Mouse (Mus musculus): ENCODE data around the gene Fbln2. TPM values are rescaled to one million over a fixed set of nuclear protein-coding genes. Genes with fewer than 3 reads are reported as not detected.
"Not testable (repeated sequence)": the region's sequence is repeated elsewhere in the genome, so short reads cannot be mapped to it uniquely, and the experiment has no call there.

Gene Fbln2
- 10 to 100 TPM in 1 of 2 experiments, 1 to 10 TPM in 1; 8.1 to 10.8 TPM for total RNA-seq (2021)
- long read RNA-seq, experiment 1, full-length matches to known transcripts: 5 of 7 reads
- long read RNA-seq, experiment 1, partial matches to known transcripts: 2 of 7 reads
- long read RNA-seq, experiment 1, other reads (novel, unspliced or antisense): 0 of 7 reads
- long read RNA-seq, experiment 2, full-length matches to known transcripts: 2 of 3 reads
- long read RNA-seq, experiment 2, partial matches to known transcripts: 0 of 3 reads
- long read RNA-seq, experiment 2, other reads (novel, unspliced or antisense): 1 of 3 reads

DNA sequence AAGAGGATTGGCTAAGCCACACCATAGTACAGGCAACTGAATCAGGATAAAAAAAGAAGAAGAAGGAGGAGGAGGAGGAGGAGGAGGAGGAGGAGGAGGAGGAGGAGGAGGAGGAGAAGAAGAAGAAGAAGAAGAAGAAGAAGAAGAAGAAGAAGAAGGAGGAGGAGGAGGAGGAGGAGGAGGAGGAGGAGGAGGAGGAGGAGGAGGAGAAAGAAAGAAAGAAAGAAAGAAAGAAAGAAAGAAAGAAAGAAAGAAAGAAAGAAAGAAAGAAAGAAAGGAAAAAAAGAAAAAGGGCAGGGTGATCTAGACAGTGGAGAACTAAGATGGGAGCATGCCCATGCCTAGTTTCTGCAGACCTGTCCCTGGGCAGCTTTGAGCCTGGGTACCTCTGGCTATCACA is at the start of gene Fbln2:
Gene Fbln2 (plus strand): TSS at position 301 of the 400 bp plus-strand sequence.
- DNase-seq (ENCODE audit: low spot score in 2 of 2): not testable (repeated sequence)
- Histone ChIP-seq H3K27ac (peak within 1 kb of the TSS; percentile 18; the same call in 1 of the 2 replicates), H3K4me3 (peak within 1 kb of the TSS; percentile 47)

DNA sequence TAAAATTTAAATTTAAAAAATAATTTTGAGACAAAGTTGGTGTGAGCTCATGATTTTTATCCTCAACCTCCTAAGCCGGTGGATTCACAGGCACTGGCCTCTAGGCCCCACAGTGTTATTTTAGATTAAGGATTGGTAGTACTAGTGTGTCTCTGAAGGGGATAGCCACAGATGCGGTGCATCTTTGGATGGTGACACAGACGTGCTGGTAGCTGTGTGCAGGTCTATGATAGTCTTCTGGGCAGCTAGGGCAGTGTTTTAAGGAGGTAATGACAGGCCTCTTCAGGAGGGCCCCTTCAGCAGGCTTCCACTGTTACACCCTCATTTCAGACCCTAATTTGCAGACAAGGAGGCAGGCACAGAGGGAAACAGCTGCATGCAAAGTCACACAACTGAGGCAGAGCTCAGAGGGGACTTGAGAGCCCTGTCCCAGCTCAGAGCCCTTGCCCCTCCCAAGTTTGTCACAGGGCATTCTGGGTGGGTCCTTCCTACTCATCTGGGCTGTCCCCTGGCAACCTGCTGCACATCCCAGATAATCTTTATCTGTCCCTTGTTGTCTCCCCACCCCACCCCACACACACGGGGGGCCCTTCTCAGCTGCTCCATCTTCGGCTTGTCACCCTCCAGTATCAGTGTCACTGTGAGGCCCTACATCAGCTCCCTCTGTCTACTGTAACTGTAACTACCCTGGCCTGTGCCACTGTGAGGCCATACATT is 48.9 kb upstream of the Fbln2 start:
- no peak for DNase-seq (ENCODE audit: low spot score in 2 of 2)
- H3K27ac ChIP-seq: no peak overlapping the region
- H3K4me3 ChIP-seq: no peak overlapping the region
- no peak for TF ChIP-seq CTCF (conservative IDR thresholded peaks at IDR 0.05)

DNA sequence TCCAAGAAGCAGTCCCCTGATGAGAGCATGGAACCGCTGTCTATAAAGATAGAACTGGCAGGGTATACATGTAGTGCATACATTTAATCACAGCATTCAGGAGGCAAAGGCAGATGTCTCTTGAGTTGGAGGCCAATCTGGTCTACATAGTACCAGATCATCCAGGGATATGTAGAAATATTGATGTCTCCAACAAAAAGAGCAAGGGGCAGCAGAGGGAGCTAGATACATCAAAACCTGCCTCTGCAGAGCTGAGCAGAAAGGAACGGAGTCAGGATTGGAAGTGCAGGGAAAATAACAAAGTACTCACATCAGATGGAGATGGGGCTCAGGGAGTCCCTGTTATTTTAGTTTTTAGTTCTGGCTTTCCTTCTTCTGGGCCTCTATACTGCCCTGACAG is 47.7 kb upstream of the Fbln2 start:
- Histone ChIP-seq H3K27ac (peak overlapping the region; percentile 11; the same call in 1 of the 2 replicates), H3K4me3 (no peak overlapping the region)
- peak; percentile 44 for TF ChIP-seq CTCF (conservative IDR thresholded peaks at IDR 0.05)
- no peak for DNase-seq (ENCODE audit: low spot score in 2 of 2)

DNA sequence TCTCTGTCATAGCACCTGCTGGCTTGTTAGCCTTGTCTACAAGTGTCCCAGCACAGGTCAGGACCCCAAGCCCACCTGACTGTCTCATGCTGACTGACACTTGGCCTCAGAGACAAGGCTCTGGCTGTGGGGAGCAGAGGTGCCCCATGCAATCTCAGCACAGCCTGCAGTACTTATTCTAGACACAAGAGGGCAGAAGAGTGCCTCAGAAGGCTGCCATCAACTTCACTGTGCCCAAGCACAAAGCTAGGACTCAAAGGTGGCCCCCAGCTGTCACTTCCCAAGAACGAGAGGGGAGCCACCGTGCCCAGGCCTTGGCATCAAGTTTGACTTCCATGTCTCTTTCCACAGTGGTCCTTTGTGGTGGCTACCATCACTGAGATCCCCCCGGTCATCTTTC is 47.0 kb upstream of the Fbln2 start:
- Histone ChIP-seq H3K4me3 (no peak overlapping the region), H3K27ac (peak overlapping the region; percentile 11; the same call in 1 of the 2 replicates)
- peak; percentile 98 for TF ChIP-seq CTCF (conservative IDR thresholded peaks at IDR 0.05)
- DNase-seq (ENCODE audit: low spot score in 2 of 2): peak in 1 of 2 experiments; percentile 86

DNA sequence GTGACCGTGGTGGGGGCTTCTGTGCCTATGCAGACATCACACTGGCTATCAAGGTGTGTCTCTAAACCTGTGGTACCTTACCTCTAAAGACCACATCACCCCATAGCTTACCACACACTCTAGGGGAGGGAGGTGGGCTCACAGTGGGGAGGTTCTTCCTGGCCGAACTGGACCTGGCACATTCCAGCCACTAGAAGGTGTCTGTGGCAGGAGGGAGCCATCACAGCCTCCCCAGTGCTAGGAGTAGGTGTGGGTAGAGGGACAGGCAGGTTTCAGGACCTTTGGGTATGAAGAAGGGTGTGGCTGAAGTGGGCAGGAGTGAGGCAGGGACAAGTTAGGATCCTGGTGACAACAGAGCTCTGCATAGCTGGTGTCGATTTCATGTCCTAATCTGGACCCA is 44.4 kb upstream of the Fbln2 start:
- Histone ChIP-seq H3K4me3 (no peak overlapping the region), H3K27ac (no peak overlapping the region)
- TF ChIP-seq CTCF (conservative IDR thresholded peaks at IDR 0.05): no peak
- DNase-seq (ENCODE audit: low spot score in 2 of 2): no peak

DNA sequence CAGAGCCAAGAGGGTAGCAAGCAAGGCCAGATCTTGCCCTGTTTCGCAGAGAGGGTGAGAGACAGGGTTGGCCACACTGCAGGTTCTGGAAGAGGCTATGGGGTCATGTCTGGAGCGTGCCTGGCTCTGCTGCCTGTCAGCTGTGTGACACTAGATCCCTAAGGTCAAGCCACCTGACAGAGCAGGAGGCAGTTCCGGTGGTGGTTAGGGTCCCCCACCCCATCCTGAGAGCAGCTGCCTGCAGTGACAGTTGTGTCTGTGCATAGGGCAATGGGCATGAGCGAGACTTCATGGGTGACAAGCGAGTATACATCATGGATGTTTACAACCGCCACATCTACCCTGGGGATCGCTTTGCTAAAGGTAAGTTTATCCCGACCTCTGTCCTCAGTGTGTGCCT is 43.1 kb upstream of the Fbln2 start:
- Histone ChIP-seq H3K4me3 (no peak overlapping the region), H3K27ac (no peak overlapping the region)
- no peak for DNase-seq (ENCODE audit: low spot score in 2 of 2)
- no peak for TF ChIP-seq CTCF (conservative IDR thresholded peaks at IDR 0.05)

DNA sequence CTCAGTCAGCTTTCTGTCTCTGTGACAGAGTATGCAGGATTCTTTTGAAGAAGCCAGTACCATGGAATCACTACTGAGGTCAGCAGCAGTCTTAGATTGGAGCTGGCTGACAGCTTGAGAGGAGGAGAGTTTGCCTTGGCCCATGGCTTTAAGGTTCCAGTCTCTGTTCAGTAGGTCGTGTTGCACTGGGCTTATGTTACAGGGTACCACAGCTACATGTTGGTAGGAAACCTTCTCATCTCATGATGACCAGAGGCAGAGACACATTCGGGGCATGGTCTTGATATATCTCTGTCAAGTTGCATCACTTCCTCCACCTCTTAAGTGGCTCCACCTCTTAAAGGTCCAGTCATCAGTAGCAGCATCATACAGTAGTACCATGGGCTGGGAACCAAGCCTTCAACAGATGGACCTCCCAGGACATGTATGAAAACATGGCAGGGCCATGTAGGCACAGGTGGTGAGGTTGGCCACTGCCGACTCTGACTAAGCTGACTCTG is 40.8 kb upstream of the Fbln2 start:
- TF ChIP-seq CTCF (conservative IDR thresholded peaks at IDR 0.05): no peak
- DNase-seq (ENCODE audit: low spot score in 2 of 2): no peak
- Histone ChIP-seq H3K4me3 (no peak overlapping the region), H3K27ac (no peak overlapping the region)

DNA sequence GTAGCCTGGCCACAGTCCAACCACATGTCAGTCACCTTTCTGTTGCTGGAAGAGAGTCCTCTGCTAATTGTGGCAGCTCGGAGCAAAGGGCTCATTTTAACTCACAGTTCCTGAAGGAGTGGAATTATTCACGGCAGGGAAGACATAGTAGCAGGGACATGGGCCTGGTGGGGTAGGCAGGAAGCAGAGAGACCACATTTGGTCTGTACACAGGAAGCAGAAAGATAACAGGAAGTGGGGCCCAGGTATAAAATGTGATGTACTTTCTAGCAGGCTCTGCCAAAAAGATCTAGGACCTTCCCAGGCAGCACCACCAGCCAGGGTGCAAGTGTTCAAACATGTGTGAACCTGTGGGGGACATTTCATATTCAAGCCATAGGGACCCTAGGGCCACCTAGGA is 39.9 kb upstream of the Fbln2 start:
- no peak for TF ChIP-seq CTCF (conservative IDR thresholded peaks at IDR 0.05)
- no peak for DNase-seq (ENCODE audit: low spot score in 2 of 2)
- H3K4me3 ChIP-seq: no peak overlapping the region
- no peak overlapping the region for H3K27ac ChIP-seq

DNA sequence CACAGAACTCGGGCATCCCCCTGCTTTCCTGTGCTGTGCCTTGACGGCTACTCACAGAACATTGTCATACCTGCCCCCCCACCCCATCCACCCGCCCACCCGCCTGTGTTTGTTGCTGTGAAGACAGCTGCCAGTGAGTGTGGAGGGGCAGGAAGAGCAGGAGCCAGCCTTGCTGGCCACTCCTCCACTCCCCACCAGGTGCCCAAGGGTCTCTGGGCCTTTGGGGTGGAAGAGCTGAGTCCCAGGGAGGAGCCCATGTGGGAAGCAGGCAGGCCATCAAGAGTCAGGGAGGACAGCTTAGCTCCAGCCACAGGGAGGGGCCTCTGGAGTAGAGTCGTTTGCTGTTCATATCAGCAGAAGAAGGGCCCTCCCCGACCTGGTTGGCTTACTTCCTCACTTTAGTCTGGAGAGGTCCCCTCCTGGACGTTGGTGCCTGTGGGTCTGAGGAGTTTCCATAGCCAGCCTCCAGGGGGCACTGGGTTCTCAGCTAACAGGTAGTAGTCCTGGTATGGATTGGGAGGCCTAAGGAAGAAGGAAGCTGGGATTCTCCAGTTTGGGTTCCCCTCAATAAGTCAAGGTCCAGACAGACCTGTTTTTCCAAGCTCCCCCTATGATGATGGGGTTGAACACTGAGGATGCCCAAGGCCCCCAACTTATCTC is 38.9 kb upstream of the Fbln2 start:
- H3K27ac ChIP-seq: no peak overlapping the region
- DNase-seq (ENCODE audit: low spot score in 2 of 2): peak in 1 of 2 experiments; percentile 74
- TF ChIP-seq CTCF (conservative IDR thresholded peaks at IDR 0.05): peak; percentile 81
- H3K4me3 ChIP-seq: no peak overlapping the region

DNA sequence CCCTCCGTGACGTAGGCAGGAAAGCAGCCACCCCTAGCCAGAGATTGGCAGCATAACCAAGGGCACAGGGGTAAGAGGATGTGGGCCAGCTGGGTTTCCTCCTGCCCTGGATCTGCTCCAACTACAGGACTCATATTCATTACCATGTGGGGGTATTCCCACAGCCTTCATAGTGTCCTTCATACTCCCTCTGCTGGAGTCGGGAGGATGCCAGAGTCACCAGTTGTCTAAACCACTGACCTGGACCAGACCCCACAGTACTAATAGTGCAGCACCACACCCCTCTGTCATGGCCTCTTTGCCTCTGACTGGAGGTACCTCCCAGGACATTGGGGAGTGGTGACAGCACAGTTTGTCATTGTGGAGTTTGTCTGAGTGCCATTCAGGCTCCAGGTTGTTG is 38.0 kb upstream of the Fbln2 start:
- H3K4me3 ChIP-seq: no peak overlapping the region
- TF ChIP-seq CTCF (conservative IDR thresholded peaks at IDR 0.05): no peak
- DNase-seq (ENCODE audit: low spot score in 2 of 2): no peak
- H3K27ac ChIP-seq: no peak overlapping the region

DNA sequence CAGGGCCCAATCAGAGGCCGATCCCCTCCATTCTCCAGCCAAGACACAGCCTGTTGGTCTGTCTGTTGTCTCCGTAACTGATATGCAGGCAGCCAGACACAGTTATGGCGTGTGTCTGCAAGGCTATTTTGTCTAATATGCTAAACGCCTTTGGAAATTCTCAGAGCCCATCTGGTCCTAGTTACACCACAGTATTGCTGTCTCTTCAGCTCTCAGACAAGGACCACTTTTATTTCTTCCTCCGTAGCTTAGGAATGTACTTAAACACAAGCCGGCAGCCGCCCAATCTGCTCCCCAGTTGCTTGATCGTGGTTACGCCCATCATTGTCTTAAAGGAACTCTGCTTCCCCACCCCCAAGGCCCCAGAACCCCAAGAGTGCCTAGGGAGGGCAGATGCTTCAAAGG is 31.5 kb upstream of the Fbln2 start:
- H3K27ac ChIP-seq: peak overlapping the region; percentile 53; the same call in 1 of the 2 replicates
- DNase-seq (ENCODE audit: low spot score in 2 of 2): peak in 1 of 2 experiments; percentile 58
- no peak for TF ChIP-seq CTCF (conservative IDR thresholded peaks at IDR 0.05)
- no peak overlapping the region for H3K4me3 ChIP-seq

DNA sequence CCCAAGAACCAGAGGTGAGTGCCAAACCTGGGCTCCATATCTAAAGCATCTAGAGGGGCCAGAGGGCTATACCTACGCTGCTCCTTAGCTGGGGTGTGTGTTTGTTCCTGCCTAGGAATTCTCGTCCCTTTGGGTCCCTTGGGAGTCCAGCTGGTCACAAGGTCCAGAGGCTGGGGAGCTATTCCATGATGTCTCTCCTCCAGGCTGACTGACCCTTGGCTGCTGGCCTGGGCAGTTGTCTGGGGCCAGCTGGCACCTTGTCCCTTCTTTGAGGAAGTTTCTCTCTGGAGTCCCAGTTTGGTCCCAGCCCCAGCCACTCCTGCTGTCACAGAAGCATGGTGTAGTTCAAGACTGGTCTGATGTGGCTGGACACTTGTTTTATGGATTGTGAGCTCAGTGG is 30.9 kb upstream of the Fbln2 start:
- peak in 1 of 2 experiments; percentile 57 for DNase-seq (ENCODE audit: low spot score in 2 of 2)
- Histone ChIP-seq H3K27ac (no peak overlapping the region; the same call in 1 of the 2 replicates), H3K4me3 (no peak overlapping the region)
- no peak for TF ChIP-seq CTCF (conservative IDR thresholded peaks at IDR 0.05)

DNA sequence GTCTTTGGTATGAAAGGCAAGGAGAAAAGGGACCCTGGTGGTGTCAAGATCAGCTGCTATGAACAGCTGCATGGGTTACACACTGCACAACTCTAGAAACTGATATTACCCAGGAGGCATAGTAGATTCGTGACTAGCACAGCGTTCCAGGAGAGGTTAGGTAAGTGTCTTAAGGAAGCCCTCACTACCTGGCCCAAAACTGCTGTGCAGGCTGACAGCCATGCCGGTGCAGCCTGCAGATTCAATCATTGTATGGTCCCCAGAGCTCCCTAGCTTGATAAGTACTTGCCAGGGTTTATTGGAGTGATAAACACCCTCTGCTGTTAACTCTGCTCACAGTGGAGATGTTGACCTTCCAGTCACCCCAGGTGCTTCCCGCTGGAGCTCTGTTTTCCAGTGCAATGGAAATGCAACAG is 30.2 kb upstream of the Fbln2 start:
- DNase-seq (ENCODE audit: low spot score in 2 of 2): no peak
- Histone ChIP-seq H3K4me3 (no peak overlapping the region), H3K27ac (no peak overlapping the region)
- TF ChIP-seq CTCF (conservative IDR thresholded peaks at IDR 0.05): no peak

Measured in layer of hippocampus, adult 2 months (tissue).